Mouse (Mus musculus) stomach, embryonic 16.5 days (tissue): Measurements from ENCODE around the gene Clptm1. TPM values are rescaled to one million over a fixed set of nuclear protein-coding genes. Genes with fewer than 3 reads are reported as not detected.

Source experiments
- ATAC-seq: fragments of 200-750 bp; cut with Nextera tagmentation; 2 replicates; pipeline ENCODE4 v1.8.0; 2017; ENCODE audit warnings: moderate number of reproducible peaks, moderate TSS enrichment; ENCODE audit not compliant: insufficient read depth, low FRiP score
- H3K27ac ChIP-seq: fragments of 300-500 bp; sonication (generic); 2 replicates; pipeline ENCODE4 v1.5.1; 2014; ENCODE audit warnings: low read length
- H3K27me3 ChIP-seq: fragments of 300-500 bp; sonication (generic); 2 replicates; pipeline ENCODE4 v1.6.1; 2014; ENCODE audit warnings: low read length, control low read depth, mixed read lengths; ENCODE audit not compliant: control insufficient read depth, insufficient read depth
- H3K36me3 ChIP-seq: fragments of 300-500 bp; sonication (generic); 2 replicates; pipeline ENCODE4 v1.6.1; 2014; ENCODE audit warnings: low read length; ENCODE audit not compliant: control insufficient read depth, insufficient read depth
- H3K4me1 ChIP-seq: fragments of 300-500 bp; sonication (generic); 2 replicates; pipeline ENCODE4 v1.6.1; 2014; ENCODE audit warnings: low read length, control low read depth, mixed read lengths; ENCODE audit not compliant: control insufficient read depth, insufficient read depth
- H3K4me2 ChIP-seq: fragments of 300-500 bp; sonication (generic); 2 replicates; pipeline ENCODE4 v1.6.1; 2014; ENCODE audit warnings: low read depth, low read length, mixed read lengths
- H3K4me3 ChIP-seq: fragments of 300-500 bp; sonication (generic); replicated peaks from 2 replicates; pipeline ENCODE4 v1.5.1; 2014; ENCODE audit warnings: mild to moderate bottlenecking, low read length
- H3K9ac ChIP-seq: fragments of 300-500 bp; sonication (generic); 2 replicates; pipeline ENCODE4 v1.6.1; 2014; ENCODE audit warnings: low read length
- H3K9me3 ChIP-seq: fragments of 300-500 bp; sonication (generic); replicated peaks from 2 replicates; pipeline ENCODE4 v1.6.1; 2016; ENCODE audit warnings: low read length, control low read depth; ENCODE audit not compliant: control insufficient read depth
- WGBS: fragments of 180-500 bp; shearing (Covaris S2); extraction: QIAGEN DNeasy Blood & Tissue Kit; methylation state at CpG from one replicate; pipeline ENCODE4 v1.1.7; 2014; 5-methylcytosine and 5-hydroxymethylcytosine counted together
- polyA plus RNA-seq: library from polyadenylated mRNA; unstranded; fragments of >200 nt; fragmentation: Nextera tagmentation; extraction: Ambion mirVana; gene quantifications from 2 replicates; pipeline ENCODE4 v1.2.1, GENCODE M21; 2015

Clptm1 gene
- polyA plus RNA-seq, 1 experiment from 2014 or later = 59.4 TPM

GRCm38 (mm10) chr7:19593061-19593730, 71.6 kb downstream of the Clptm1 start:
- Histone ChIP-seq H3K36me3 (peaks cover 20% of the 10 kb centered on the region), H3K4me1 (no peaks in the 10 kb centered on the region), H3K4me3 (no peak overlapping the region), H3K27me3 (no peaks in the 10 kb centered on the region), H3K9ac (no peak overlapping the region), H3K4me2 (no peak overlapping the region), H3K27ac (no peak overlapping the region), H3K9me3 (no peaks in the 10 kb centered on the region)
- ATAC-seq = no peak
- 84% methylated on average over 10 of the region's 10 CpGs for WGBS

- Histone ChIP-seq H3K4me2 (no peak overlapping the region), H3K36me3 (peaks cover 34% of the 10 kb centered on the region), H3K9me3 (no peaks in the 10 kb centered on the region), H3K9ac (no peak overlapping the region), H3K27ac (no peak overlapping the region), H3K4me3 (no peak overlapping the region), H3K27me3 (no peaks in the 10 kb centered on the region), H3K4me1 (no peaks in the 10 kb centered on the region)
- 55% methylated on average over 3 of the region's 3 CpGs for WGBS
- peak; percentile 51; the same call in 1 of the 2 replicates for ATAC-seq
These were observed 74.9 kb downstream of the Clptm1 start for GRCm38 (mm10) chr7:19589917-19590316.

GRCm38 (mm10) chr7:19589207-19589606, 75.6 kb downstream of the Clptm1 start:
- H3K36me3 ChIP-seq = peaks cover 40% of the 10 kb centered on the region
- no peaks in the 10 kb centered on the region for H3K9me3 ChIP-seq
- H3K4me1 ChIP-seq = no peaks in the 10 kb centered on the region
- ATAC-seq = no peak
- no peaks in the 10 kb centered on the region for H3K27me3 ChIP-seq
- H3K4me2 ChIP-seq = no peak overlapping the region
- no peak overlapping the region for H3K9ac ChIP-seq
- H3K27ac ChIP-seq = no peak overlapping the region
- H3K4me3 ChIP-seq = no peak overlapping the region
- 42% methylated on average over 3 of the region's 3 CpGs for WGBS

GRCm38 (mm10) chr7:19586269-19586668, 78.6 kb downstream of the Clptm1 start:
- Histone ChIP-seq H3K4me1 (no peaks in the 10 kb centered on the region), H3K4me3 (no peak overlapping the region), H3K4me2 (no peak overlapping the region), H3K36me3 (peaks cover 52% of the 10 kb centered on the region), H3K27ac (no peak overlapping the region), H3K9ac (no peak overlapping the region), H3K9me3 (no peaks in the 10 kb centered on the region), H3K27me3 (no peaks in the 10 kb centered on the region)
- ATAC-seq = no peak
- WGBS = 82% methylated on average over 46 of the region's 46 CpGs

Other genes with a start within 250 kb of the Clptm1 start
- 4.3 and 5.9 TPM in 2 replicates for gene Mark4, start 206.2 kb downstream of the Clptm1 start, polyA plus RNA-seq
- gene Exoc3l2, start 201.7 kb downstream of the Clptm1 start, polyA plus RNA-seq = 0.71 and 0.85 TPM in 2 replicates
- 1.4 and 1.5 TPM in 2 replicates for gene Bloc1s3, start 156.7 kb downstream of the Clptm1 start, polyA plus RNA-seq
- gene Trappc6a, start 156.6 kb downstream of the Clptm1 start, polyA plus RNA-seq = 101 and 102 TPM in 2 replicates
- 1.8 and 3.3 TPM in 2 replicates for gene Nkpd1, start 147.2 kb downstream of the Clptm1 start, polyA plus RNA-seq
- gene Ppp1r37, start 102.0 kb downstream of the Clptm1 start, polyA plus RNA-seq = 19.1 and 20.4 TPM in 2 replicates
- gene Zfp296, start 87.7 kb downstream of the Clptm1 start, polyA plus RNA-seq = 2.8 and 3.7 TPM in 2 replicates
- gene Gemin7, start 87.4 kb downstream of the Clptm1 start, polyA plus RNA-seq = 141 and 153 TPM in 2 replicates
- gene Clasrp, start 60.5 kb downstream of the Clptm1 start, polyA plus RNA-seq = 28.6 and 35.2 TPM in 2 replicates
- 9.0 and 11.3 TPM in 2 replicates for gene Relb, start 35.6 kb downstream of the Clptm1 start, polyA plus RNA-seq
- 80.5 and 93.2 TPM in 2 replicates for gene Apoc2, start 12.9 kb upstream of the Clptm1 start, polyA plus RNA-seq
- 1.2 and 7.2 TPM in 2 replicates for gene Gm44805, start 16.4 kb upstream of the Clptm1 start, polyA plus RNA-seq
- 11.4 and 16.8 TPM in 2 replicates for gene Apoc4, start 16.4 kb upstream of the Clptm1 start, polyA plus RNA-seq
- gene Apoc1, start 27.6 kb upstream of the Clptm1 start, polyA plus RNA-seq = 38.3 and 53.4 TPM in 2 replicates
- gene Apoe, start 34.2 kb upstream of the Clptm1 start, polyA plus RNA-seq = 385 and 438 TPM in 2 replicates
- 65.2 and 81.8 TPM in 2 replicates for gene Tomm40, start 50.4 kb upstream of the Clptm1 start, polyA plus RNA-seq
- gene Nectin2, start 85.5 kb upstream of the Clptm1 start, polyA plus RNA-seq = 98.6 and 104 TPM in 2 replicates
- 118 and 122 TPM in 2 replicates for gene Bcam, start 106.0 kb upstream of the Clptm1 start, polyA plus RNA-seq
- gene Cblc, start 131.8 kb upstream of the Clptm1 start, polyA plus RNA-seq = 31.2 and 32.9 TPM in 2 replicates
- gene Bcl3, start 157.7 kb upstream of the Clptm1 start, polyA plus RNA-seq = 9.2 TPM in 2 replicates
- gene Gm19345, start 187.0 kb upstream of the Clptm1 start, polyA plus RNA-seq = 0.31 and 0.36 TPM in 2 replicates
- not detected in 2 replicates for gene Ceacam16, start 196.3 kb upstream of the Clptm1 start, polyA plus RNA-seq
- 3.2 and 4.8 TPM in 2 replicates for gene Ceacam19, start 222.9 kb upstream of the Clptm1 start, polyA plus RNA-seq